Mouse (Mus musculus): Measurements from ENCODE around the gene Usp16. TPM values are rescaled to one million over a fixed set of nuclear protein-coding genes. Genes with fewer than 3 reads are reported as not detected.

Usp16 gene
- polyA plus RNA-seq, 1 experiment from 2014 or later, result 42.2 TPM

- H3K4me2 ChIP-seq, result peak overlapping the region; percentile 69
- H3K9me3 ChIP-seq, result no peaks in the 10 kb centered on the region
- H3K27ac ChIP-seq, result peak overlapping the region; percentile 77; the same call in 1 of the 2 replicates
- 19% methylated on average over 9 of the region's 9 CpGs for WGBS
- peak overlapping the region; percentile 61; the same call in 1 of the 2 replicates for H3K9ac ChIP-seq
- H3K36me3 ChIP-seq, result no peaks in the 10 kb centered on the region
- ATAC-seq (ENCODE audit: insufficient read depth, low FRiP score, low read depth), result no peak
- H3K4me3 ChIP-seq (replicated peaks), result peak overlapping the region; percentile 62
- H3K27me3 ChIP-seq (replicated peaks), result no peaks in the 10 kb centered on the region
- peaks cover 8% of the 10 kb centered on the region; the same call in 1 of the 2 replicates for H3K4me1 ChIP-seq
These were observed 13.4 kb upstream of the Usp16 start for GRCm38 (mm10) chr16:87441089-87441488.

DNA sequence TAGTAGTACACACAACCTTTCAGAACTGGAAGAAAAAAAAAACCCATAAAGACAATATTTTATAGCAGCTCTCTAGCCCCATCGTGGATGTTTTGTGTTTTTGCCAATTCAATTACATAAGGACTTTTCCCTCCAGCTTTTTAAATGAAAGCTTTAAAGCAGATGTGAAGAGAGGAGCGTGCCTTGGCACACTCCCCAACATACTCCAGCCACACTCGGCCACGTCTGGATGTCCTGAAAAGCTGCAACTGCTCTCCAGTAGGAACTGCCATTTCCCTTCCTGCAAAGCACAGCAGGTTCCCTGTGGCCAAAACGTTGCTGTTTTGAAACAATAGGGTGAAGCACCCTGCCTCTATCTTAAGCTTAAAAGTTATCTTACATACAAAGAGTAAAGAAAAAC is 12.2 kb upstream of the Usp16 start:
- ATAC-seq (ENCODE audit: insufficient read depth, low FRiP score, low read depth), result no peak
- Histone ChIP-seq H3K27ac (0 out of 2 replicates have a peak overlapping the region, but pooled peaks have one; percentile 4), H3K4me3 (replicated peaks) (no peak overlapping the region)

DNA sequence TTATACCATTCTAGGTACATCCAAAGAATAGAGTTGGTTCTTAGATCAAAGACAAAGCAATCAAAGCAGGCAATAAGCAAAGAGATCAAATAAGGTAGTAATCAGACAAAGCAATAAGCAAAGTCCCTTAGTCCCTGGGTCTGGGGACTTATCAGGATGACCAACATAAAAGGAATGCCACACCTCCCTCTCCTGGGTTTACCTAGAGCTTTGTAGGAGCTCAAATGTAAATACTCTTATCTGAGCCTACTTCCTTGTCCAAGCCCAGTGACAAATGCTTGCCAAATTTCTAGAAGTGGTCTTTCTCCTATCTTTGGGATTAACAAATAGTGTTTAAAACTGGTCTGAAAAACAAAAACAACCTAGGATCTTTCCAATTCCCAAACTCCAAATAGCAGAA is 11.3 kb upstream of the Usp16 start:
- Histone ChIP-seq H3K9me3 (no peaks in the 10 kb centered on the region), H3K27ac (no peak overlapping the region), H3K4me2 (no peak overlapping the region), H3K4me3 (replicated peaks) (no peak overlapping the region), H3K36me3 (no peaks in the 10 kb centered on the region), H3K9ac (no peak overlapping the region), H3K27me3 (replicated peaks) (no peaks in the 10 kb centered on the region), H3K4me1 (peaks cover 8% of the 10 kb centered on the region; the same call in 1 of the 2 replicates)
- ATAC-seq (ENCODE audit: insufficient read depth, low FRiP score, low read depth), result 0 out of 2 replicates have a peak, but pooled peaks have one; percentile 23

More for the DNA sequence above, 12.2 kb upstream of the Usp16 start:
- 37% methylated on average over 5 of the region's 5 CpGs for WGBS
- Histone ChIP-seq H3K4me2 (no peak overlapping the region), H3K27me3 (replicated peaks) (no peaks in the 10 kb centered on the region), H3K36me3 (no peaks in the 10 kb centered on the region), H3K4me1 (peaks cover 8% of the 10 kb centered on the region; the same call in 1 of the 2 replicates), H3K9me3 (no peaks in the 10 kb centered on the region), H3K9ac (no peak overlapping the region)

DNA sequence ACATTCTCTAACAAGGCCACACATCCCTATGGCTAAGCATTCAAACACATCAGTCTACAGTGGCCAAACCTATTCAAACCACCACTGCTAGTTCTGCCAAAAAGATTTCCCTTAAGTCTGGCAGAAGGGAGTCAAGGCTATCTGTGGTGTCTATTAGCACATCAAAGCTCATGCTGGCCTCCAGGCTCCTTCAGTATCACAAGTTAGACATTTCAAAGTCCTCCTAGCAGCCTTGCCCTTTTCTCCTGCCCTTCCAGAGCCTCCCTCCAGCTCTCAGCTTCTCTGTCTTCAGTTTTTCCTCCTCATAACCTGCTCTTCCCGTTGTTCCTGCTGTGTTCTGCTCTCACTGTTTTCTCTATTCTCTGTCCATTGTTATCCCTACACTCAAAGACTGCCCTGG is 10.4 kb upstream of the Usp16 start:
- H3K4me3 ChIP-seq (replicated peaks), result no peak overlapping the region
- H3K9ac ChIP-seq, result no peak overlapping the region
- no peak overlapping the region for H3K27ac ChIP-seq
- H3K9me3 ChIP-seq, result no peaks in the 10 kb centered on the region
- H3K27me3 ChIP-seq (replicated peaks), result no peaks in the 10 kb centered on the region
- H3K36me3 ChIP-seq, result no peaks in the 10 kb centered on the region
- H3K4me2 ChIP-seq, result no peak overlapping the region
- no peak for ATAC-seq (ENCODE audit: insufficient read depth, low FRiP score, low read depth)
- WGBS, result 58% methylated on average over 1 of the region's 1 CpGs
- peaks cover 8% of the 10 kb centered on the region; the same call in 1 of the 2 replicates for H3K4me1 ChIP-seq

- ATAC-seq (ENCODE audit: insufficient read depth, low FRiP score, low read depth), result no peak
- Histone ChIP-seq H3K36me3 (no peaks in the 10 kb centered on the region), H3K4me2 (no peak overlapping the region), H3K4me3 (replicated peaks) (no peak overlapping the region), H3K4me1 (peaks cover 8% of the 10 kb centered on the region; the same call in 1 of the 2 replicates), H3K9me3 (no peaks in the 10 kb centered on the region), H3K27me3 (replicated peaks) (no peaks in the 10 kb centered on the region), H3K27ac (no peak overlapping the region), H3K9ac (no peak overlapping the region)
These were observed 9.4 kb upstream of the Usp16 start for GRCm38 (mm10) chr16:87445110-87445509.

DNA sequence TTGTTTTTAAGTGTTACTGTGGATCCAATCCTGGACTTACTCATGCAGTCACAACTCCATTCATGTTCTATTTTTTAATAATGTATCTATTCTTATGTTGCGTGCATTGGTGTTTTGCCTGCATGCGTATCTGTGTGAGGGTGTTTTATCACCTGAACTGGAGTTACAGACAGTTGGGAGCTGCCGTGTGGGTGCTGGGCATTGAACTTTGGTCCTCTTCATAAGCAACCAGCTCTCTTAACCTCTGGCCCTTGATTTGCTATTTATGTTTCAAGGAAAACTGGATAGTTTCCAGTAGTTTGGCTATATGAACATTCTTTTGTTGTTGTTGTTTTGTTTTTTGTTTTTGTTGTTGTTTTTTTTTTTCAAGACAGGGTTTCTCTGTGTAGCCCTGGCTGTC is 9.0 kb upstream of the Usp16 start:
- Histone ChIP-seq H3K36me3 (no peaks in the 10 kb centered on the region), H3K4me2 (no peak overlapping the region), H3K27me3 (replicated peaks) (no peaks in the 10 kb centered on the region), H3K4me3 (replicated peaks) (no peak overlapping the region), H3K9ac (no peak overlapping the region), H3K27ac (no peak overlapping the region), H3K9me3 (no peaks in the 10 kb centered on the region), H3K4me1 (peaks cover 8% of the 10 kb centered on the region; the same call in 1 of the 2 replicates)
- no peak for ATAC-seq (ENCODE audit: insufficient read depth, low FRiP score, low read depth)
- WGBS, result 89% methylated on average over 3 of the region's 3 CpGs

DNA sequence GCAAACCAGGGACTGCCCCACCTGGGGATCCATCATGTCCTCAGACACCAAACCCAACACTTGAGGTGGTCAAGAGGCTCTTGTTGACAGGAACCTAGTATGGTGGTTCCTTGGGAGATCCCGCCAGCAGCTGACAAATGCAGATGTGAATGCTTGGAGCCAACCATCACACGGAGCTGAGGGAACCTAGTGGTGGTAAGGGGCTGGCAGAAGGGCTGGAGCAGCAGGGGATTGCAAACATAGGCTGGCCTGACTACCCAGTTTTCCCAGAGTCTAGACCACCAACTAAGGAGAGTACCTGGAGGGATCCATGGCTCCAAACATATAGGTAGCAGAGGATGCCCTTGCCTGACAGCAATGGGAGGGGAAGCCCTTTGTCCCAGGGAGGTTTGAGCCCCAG is 1.3 kb upstream of the Usp16 start:
- Histone ChIP-seq H3K4me1 (peaks cover 7% of the 10 kb centered on the region), H3K36me3 (no peaks in the 10 kb centered on the region), H3K9ac (no peak overlapping the region), H3K27ac (no peak overlapping the region), H3K9me3 (no peaks in the 10 kb centered on the region), H3K27me3 (replicated peaks) (no peaks in the 10 kb centered on the region), H3K4me3 (replicated peaks) (no peak overlapping the region), H3K4me2 (no peak overlapping the region)
- 81% methylated on average over 2 of the region's 2 CpGs for WGBS
- ATAC-seq (ENCODE audit: insufficient read depth, low FRiP score, low read depth), result no peak

DNA sequence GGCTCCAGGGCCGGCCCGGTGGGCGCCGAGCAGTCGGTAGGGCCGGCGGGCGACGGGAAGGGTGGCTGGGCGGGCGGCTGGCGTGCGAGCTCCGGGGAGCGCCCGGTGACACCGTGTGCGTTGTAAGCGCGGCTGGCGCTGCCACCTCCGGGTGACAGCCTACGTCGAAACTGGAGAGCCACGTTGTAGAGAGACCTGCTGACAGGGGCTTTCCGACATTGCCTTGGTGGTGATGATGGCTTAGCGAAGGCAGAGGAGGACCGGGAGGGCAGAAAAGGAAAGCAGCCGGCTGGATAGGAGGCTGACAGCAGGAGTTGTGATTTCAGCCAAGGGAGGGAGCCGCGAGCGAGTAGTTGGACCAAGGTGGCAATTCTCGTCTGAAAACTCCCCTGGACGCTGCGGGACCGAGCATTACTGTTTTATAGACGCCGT is 693 bp downstream of the Usp16 start:
- H3K4me3 ChIP-seq (replicated peaks), result peak overlapping the region; percentile 93
- H3K27ac ChIP-seq, result peak overlapping the region; percentile 69
- no peaks in the 10 kb centered on the region for H3K9me3 ChIP-seq
- peak overlapping the region; percentile 74 for H3K4me2 ChIP-seq
- no peaks in the 10 kb centered on the region for H3K27me3 ChIP-seq (replicated peaks)
- no peaks in the 10 kb centered on the region for H3K36me3 ChIP-seq
- ATAC-seq (ENCODE audit: insufficient read depth, low FRiP score, low read depth), result peak; percentile 60
- peak overlapping the region; percentile 80 for H3K9ac ChIP-seq
- peaks cover 7% of the 10 kb centered on the region for H3K4me1 ChIP-seq
- under 1% methylated on average over 38 of the region's 38 CpGs for WGBS

- Histone ChIP-seq H3K4me2 (no peak overlapping the region), H3K4me1 (peaks cover 7% of the 10 kb centered on the region), H3K9ac (no peak overlapping the region), H3K36me3 (peaks cover 7% of the 10 kb centered on the region; the same call in 1 of the 2 replicates), H3K27me3 (replicated peaks) (no peaks in the 10 kb centered on the region), H3K27ac (no peak overlapping the region), H3K4me3 (replicated peaks) (no peak overlapping the region), H3K9me3 (no peaks in the 10 kb centered on the region)
- 97% methylated on average over 3 of the region's 3 CpGs for WGBS
- no peak for ATAC-seq (ENCODE audit: insufficient read depth, low FRiP score, low read depth)
These were observed 4.2 kb downstream of the Usp16 start for GRCm38 (mm10) chr16:87458752-87459151.

GRCm38 (mm10) chr16:87470579-87470978 is 16.1 kb downstream of the Usp16 start:
- H3K36me3 ChIP-seq, result peaks cover 36% of the 10 kb centered on the region
- no peak overlapping the region for H3K4me2 ChIP-seq
- H3K4me3 ChIP-seq (replicated peaks), result no peak overlapping the region
- no peak overlapping the region for H3K27ac ChIP-seq
- no peaks in the 10 kb centered on the region for H3K27me3 ChIP-seq (replicated peaks)
- 90% methylated on average over 4 of the region's 4 CpGs for WGBS
- H3K9me3 ChIP-seq, result no peaks in the 10 kb centered on the region
- H3K4me1 ChIP-seq, result no peaks in the 10 kb centered on the region
- H3K9ac ChIP-seq, result no peak overlapping the region
- no peak for ATAC-seq (ENCODE audit: insufficient read depth, low FRiP score, low read depth)

DNA sequence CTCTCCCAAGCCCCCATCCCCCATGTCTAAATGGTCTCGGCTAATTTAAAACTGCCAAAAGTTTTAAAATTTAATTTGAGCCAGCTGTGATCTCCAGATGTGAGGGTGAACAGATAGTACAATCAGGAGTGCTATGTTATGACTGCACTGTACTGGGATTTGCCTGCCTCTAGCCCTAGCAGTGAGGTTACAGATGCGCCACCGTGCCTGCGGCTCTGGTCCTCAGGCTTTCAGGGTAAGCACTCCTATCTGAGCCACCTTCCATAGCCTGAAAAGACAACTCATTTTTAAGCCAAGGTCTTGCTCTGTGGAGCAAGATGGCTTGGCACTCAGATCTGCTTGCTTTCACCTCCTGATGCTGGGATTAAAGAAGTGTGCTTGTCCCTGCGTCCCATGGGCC is 29.9 kb downstream of the Usp16 start:
- H3K36me3 ChIP-seq, result peaks cover 54% of the 10 kb centered on the region
- H3K4me1 ChIP-seq, result no peaks in the 10 kb centered on the region
- 86% methylated on average over 5 of the region's 5 CpGs for WGBS
- H3K4me2 ChIP-seq, result no peak overlapping the region
- no peak overlapping the region for H3K27ac ChIP-seq
- no peak for ATAC-seq (ENCODE audit: insufficient read depth, low FRiP score, low read depth)
- no peak overlapping the region for H3K9ac ChIP-seq
- no peak overlapping the region for H3K4me3 ChIP-seq (replicated peaks)
- H3K9me3 ChIP-seq, result no peaks in the 10 kb centered on the region
- no peaks in the 10 kb centered on the region for H3K27me3 ChIP-seq (replicated peaks)

GRCm38 (mm10) chr16:87486739-87487138 is 32.2 kb downstream of the Usp16 start:
- 93% methylated on average over 5 of the region's 5 CpGs for WGBS
- H3K4me1 ChIP-seq, result no peaks in the 10 kb centered on the region
- H3K27ac ChIP-seq, result no peak overlapping the region
- H3K9me3 ChIP-seq, result no peaks in the 10 kb centered on the region
- no peak overlapping the region for H3K9ac ChIP-seq
- peaks cover 74% of the 10 kb centered on the region for H3K36me3 ChIP-seq
- ATAC-seq (ENCODE audit: insufficient read depth, low FRiP score, low read depth), result no peak
- H3K4me2 ChIP-seq, result no peak overlapping the region
- no peak overlapping the region for H3K4me3 ChIP-seq (replicated peaks)
- H3K27me3 ChIP-seq (replicated peaks), result no peaks in the 10 kb centered on the region

- WGBS, result 65% methylated on average over 2 of the region's 2 CpGs
- H3K27me3 ChIP-seq (replicated peaks), result no peaks in the 10 kb centered on the region
- no peak overlapping the region for H3K9ac ChIP-seq
- H3K9me3 ChIP-seq, result no peaks in the 10 kb centered on the region
- H3K4me2 ChIP-seq, result no peak overlapping the region
- H3K4me3 ChIP-seq (replicated peaks), result no peak overlapping the region
- no peaks in the 10 kb centered on the region for H3K4me1 ChIP-seq
- peaks cover 67% of the 10 kb centered on the region for H3K36me3 ChIP-seq
- no peak overlapping the region for H3K27ac ChIP-seq
- no peak for ATAC-seq (ENCODE audit: insufficient read depth, low FRiP score, low read depth)
These were observed 34.1 kb downstream of the Usp16 start for GRCm38 (mm10) chr16:87488605-87489004.

Measured in stomach, embryonic 15.5 days (tissue).